Mouse (Mus musculus) thymus, adult 2 months (tissue): ENCODE data around the gene 1700088E04Rik. TPM values are rescaled to one million over a fixed set of nuclear protein-coding genes. Genes with fewer than 3 reads are reported as not detected.

Experiments used
- DNase-seq: peaks from one replicate; pipeline ENCODE4 v3.0.0; 2021
- H3K27ac ChIP-seq: fragments of 200-500 bp; 2 replicates; pipeline ENCODE4 v1.5.1; 2012; ENCODE audit warnings: low read length, control low read depth; ENCODE audit not compliant: control insufficient read depth, insufficient read depth
- H3K27me3 ChIP-seq: fragments of 200-500 bp; 2 replicates; pipeline ENCODE4 v1.6.1; 2012; ENCODE audit warnings: mild to moderate bottlenecking, low read length, moderate library complexity, mixed read lengths; ENCODE audit not compliant: control insufficient read depth, insufficient read depth
- H3K36me3 ChIP-seq: fragments of 200-500 bp; 2 replicates; pipeline ENCODE4 v1.6.1; 2012; ENCODE audit warnings: mild to moderate bottlenecking, low read length, moderate library complexity; ENCODE audit not compliant: control insufficient read depth, insufficient read depth
- H3K4me1 ChIP-seq: fragments of 200-500 bp; replicated peaks from 2 replicates; pipeline ENCODE4 v1.6.1; 2012; ENCODE audit warnings: low read length; ENCODE audit not compliant: control insufficient read depth, insufficient read depth
- H3K4me3 ChIP-seq: fragments of 200-500 bp; 2 replicates; pipeline ENCODE4 v1.5.1; 2012; ENCODE audit warnings: mild to moderate bottlenecking, low read length, control low read depth, moderate library complexity; ENCODE audit not compliant: control insufficient read depth, insufficient read depth
- CTCF ChIP-seq: fragments of 200-500 bp; IDR thresholded peaks from 2 replicates; pipeline ENCODE4 v1.5.1; 2012; ENCODE audit warnings: mild to moderate bottlenecking, control low read depth, low read length, moderate library complexity, borderline replicate concordance; ENCODE audit not compliant: control insufficient read depth, poor library complexity, insufficient read depth; ENCODE audit errors: extremely low read depth
- POLR2A ChIP-seq: fragments of 200-500 bp; IDR thresholded peaks from 2 replicates; pipeline ENCODE4 v1.6.1; 2012; ENCODE audit warnings: mild to moderate bottlenecking, low read length, control low read depth, moderate library complexity; ENCODE audit not compliant: control insufficient read depth, poor library complexity, insufficient read depth; ENCODE audit errors: extremely low read depth
- WGBS: fragments of 180-500 bp; shearing (Covaris S2); methylation state at CpG from one replicate; pipeline ENCODE4 v1.1.7; 2018; 5-methylcytosine and 5-hydroxymethylcytosine counted together
- polyA plus RNA-seq: library from polyadenylated mRNA; depleted of rRNA; stranded (reverse); fragments of >200 nt; gene quantifications from 2 replicates; pipeline ENCODE4 v1.2.3, GENCODE M21; 2012

1700088E04Rik gene
- polyA plus RNA-seq, 1 experiment, result 1.8 TPM

- no peak overlapping the region for H3K27ac ChIP-seq
- peaks cover 36% of the 10 kb centered on the region for H3K4me1 ChIP-seq
- TF ChIP-seq CTCF (no peak), POLR2A (no peak)
- WGBS, result 87% methylated on average over 4 of the region's 4 CpGs
- no peak for DNase-seq
- H3K4me3 ChIP-seq, result no peak overlapping the region
- no peaks in the 10 kb centered on the region for H3K27me3 ChIP-seq
- no peaks in the 10 kb centered on the region for H3K36me3 ChIP-seq
Measured at GRCm38 (mm10) chr15:79111774-79112173, 29.3 kb downstream of the 1700088E04Rik start.

DNA sequence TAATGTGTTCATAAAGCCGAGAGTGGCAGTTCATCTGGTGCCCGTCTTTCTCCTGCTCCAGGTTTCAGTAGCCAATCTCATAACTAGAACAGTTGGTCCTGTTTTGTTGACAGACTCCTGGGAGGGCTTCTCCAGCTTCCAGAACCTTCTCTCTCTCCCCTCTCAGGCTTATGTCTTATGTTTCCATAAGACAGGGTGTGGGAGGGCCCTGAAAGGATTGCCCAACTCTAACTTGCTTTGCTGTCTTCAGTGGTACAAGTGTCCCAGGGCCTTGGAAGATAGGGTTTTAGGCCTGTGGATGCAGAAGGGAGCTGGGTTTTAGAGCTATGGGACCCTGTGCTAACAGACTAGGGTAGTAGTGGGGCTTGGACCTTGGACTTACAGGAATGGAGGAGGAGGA, 30.5 kb downstream of the 1700088E04Rik start:
- H3K27ac ChIP-seq, result no peak overlapping the region
- 93% methylated on average over 2 of the region's 2 CpGs for WGBS
- no peaks in the 10 kb centered on the region for H3K36me3 ChIP-seq
- no peaks in the 10 kb centered on the region for H3K27me3 ChIP-seq
- no peak overlapping the region for H3K4me3 ChIP-seq
- TF ChIP-seq CTCF (no peak), POLR2A (no peak)
- DNase-seq, result no peak
- H3K4me1 ChIP-seq, result peaks cover 33% of the 10 kb centered on the region

DNA sequence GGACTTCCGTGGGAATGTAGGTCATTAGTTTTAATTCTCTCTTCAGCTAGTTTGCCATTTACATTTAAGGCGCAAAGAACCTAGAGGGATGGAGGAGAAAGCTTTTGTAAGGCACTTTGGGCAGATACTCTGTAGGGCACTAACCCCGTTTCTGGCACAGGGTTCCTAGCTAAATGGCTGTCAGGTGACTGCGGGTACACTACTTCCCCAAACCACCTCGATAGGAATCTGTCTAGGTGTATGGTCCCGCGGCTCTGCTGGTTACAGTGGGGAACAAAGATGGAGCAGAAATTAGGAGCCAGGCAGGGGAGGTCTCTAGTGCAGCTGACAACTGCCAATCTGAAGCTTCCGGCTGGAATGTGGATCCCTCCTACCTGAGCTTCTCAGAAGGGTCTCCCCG, 31.0 kb downstream of the 1700088E04Rik start:
- peaks cover 28% of the 10 kb centered on the region for H3K4me1 ChIP-seq
- H3K27ac ChIP-seq, result no peak overlapping the region
- no peak for TF ChIP-seq POLR2A
- no peak for TF ChIP-seq CTCF
- H3K27me3 ChIP-seq, result no peaks in the 10 kb centered on the region
- no peak for DNase-seq
- H3K4me3 ChIP-seq, result no peak overlapping the region
- no peaks in the 10 kb centered on the region for H3K36me3 ChIP-seq
- 27% methylated on average over 9 of the region's 9 CpGs for WGBS

GRCm38 (mm10) chr15:79109321-79109934, 31.6 kb downstream of the 1700088E04Rik start:
- Histone ChIP-seq H3K4me3 (peak overlapping the region; percentile 97), H3K4me1 (peaks cover 22% of the 10 kb centered on the region), H3K36me3 (no peaks in the 10 kb centered on the region), H3K27ac (no peak overlapping the region), H3K27me3 (no peaks in the 10 kb centered on the region)
- TF ChIP-seq POLR2A (no peak), CTCF (no peak)
- DNase-seq, result peak; percentile 48
- under 1% methylated on average over 46 of the region's 46 CpGs for WGBS

- DNase-seq, result peak; percentile 65
- TF ChIP-seq CTCF (no peak), POLR2A (0 out of 2 replicates have a peak, but pooled peaks have one; percentile 27)
- Histone ChIP-seq H3K27ac (no peak within 1 kb of the TSS), H3K36me3 (no peaks in the 10 kb centered on the region), H3K27me3 (no peaks in the 10 kb centered on the region), H3K4me3 (peak within 1 kb of the TSS; percentile 97), H3K4me1 (peaks cover 20% of the 10 kb centered on the region)
- 1% methylated on average over 83 of the region's 85 CpGs for WGBS
Measured at GRCm38 (mm10) chr15:79108421-79109320, 32.4 kb downstream of the 1700088E04Rik start, which contains the start of gene Micall1. TSS of gene Micall1 (plus strand) at chr15:79108898.

GRCm38 (mm10) chr15:79107966-79108365, 33.1 kb downstream of the 1700088E04Rik start:
- Histone ChIP-seq H3K27ac (no peak overlapping the region), H3K36me3 (no peaks in the 10 kb centered on the region), H3K4me1 (peaks cover 20% of the 10 kb centered on the region), H3K4me3 (no peak overlapping the region), H3K27me3 (no peaks in the 10 kb centered on the region)
- WGBS, result 69% methylated on average over 7 of the region's 7 CpGs
- TF ChIP-seq CTCF (no peak), POLR2A (no peak)
- no peak for DNase-seq
